In the genomic region with DNA sequence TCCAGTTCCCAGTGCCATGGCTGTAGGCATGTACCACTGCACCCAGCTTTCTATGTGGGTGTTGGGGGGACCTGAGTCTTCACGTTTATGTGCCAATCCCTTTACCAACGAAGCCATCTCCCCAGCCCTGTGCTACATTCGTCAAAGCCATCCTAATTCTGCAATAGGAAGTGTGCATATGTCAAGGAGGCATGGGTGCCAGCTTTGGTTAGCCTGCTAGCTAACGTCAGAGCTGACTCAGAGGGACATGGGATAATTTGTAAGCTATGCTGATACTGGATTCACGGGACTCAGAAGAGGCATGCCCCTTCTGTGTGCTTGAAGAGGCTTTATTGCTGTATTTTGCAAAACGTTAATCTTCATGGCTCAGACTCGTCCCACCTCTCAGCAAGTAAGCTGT, we compare ENCODE assay signal across 17 mouse cellular contexts.
A peak's percentile ranks its signal among the peaks of the same experiment; 100 is the strongest.
DNase-seq lines count a peak whose midpoint lies in the region; ATAC-seq lines count a peak whose summit lies in the region.
"Had no signal": no experiment of that assay in that cellular context is flagged by ENCODE, and none has a peak within 500 bp of the region (broad histone marks: within the 10 kb centered on the region; RNA-seq: fewer than 3 reads in every experiment).

No protein-coding gene starts in this region.

- no peaks in the 10 kb centered on the region for H3K27me3 ChIP-seq in heart, embryonic 12.5 days (replicated peaks)
- H3K27me3 ChIP-seq: hindbrain, embryonic 12.5 days; Patski had no signal

- no peak overlapping the region; the same call in 1 of the 2 replicates for H3K9ac ChIP-seq in heart, embryonic 12.5 days
- H3K9ac ChIP-seq: embryonic facial prominence, embryonic 13.5 days; forebrain, embryonic 12.5 days; hindbrain, embryonic 12.5 days had no signal

- H3K4me3 ChIP-seq in heart, embryonic 12.5 days, result no peak overlapping the region
- H3K4me3 ChIP-seq: embryonic facial prominence, embryonic 13.5 days; forebrain, embryonic 12.5 days; gastrocnemius, adult 2 months; hindbrain, embryonic 12.5 days had no signal

- H3K9me3 ChIP-seq in heart, embryonic 12.5 days (replicated peaks), result no peaks in the 10 kb centered on the region
- H3K9me3 ChIP-seq: forebrain, embryonic 12.5 days; hindbrain, embryonic 12.5 days had no signal

- intact Hi-C loops in heart, postnatal 25 days (cut with DNase I), result loop anchor here (1.0 to 5.0 kb wide), 3 partner anchors 47 to 146 kb away; no protein-coding TSS in a partner anchor
- intact Hi-C loops in left cerebral cortex, postnatal 14 days (cut with DNase I), result no loop called here

- 72% methylated on average over 7 of the region's 7 CpGs for WGBS in heart, embryonic 12.5 days

- H3K36me3 ChIP-seq in heart, embryonic 12.5 days, result peaks cover 96% of the 10 kb centered on the region
- H3K36me3 ChIP-seq: embryonic facial prominence, embryonic 13.5 days; forebrain, embryonic 12.5 days; hindbrain, embryonic 12.5 days had no signal

- peak overlapping the region; percentile 47; the same call in 1 of the 2 replicates for H3K27ac ChIP-seq in heart, embryonic 12.5 days (ENCODE audit: poor library complexity, severe bottlenecking)
- H3K27ac ChIP-seq: embryonic facial prominence, embryonic 13.5 days; forebrain, embryonic 12.5 days; hindbrain, embryonic 12.5 days had no signal

- no peak overlapping the region for H3K4me2 ChIP-seq in heart, embryonic 12.5 days
- H3K4me2 ChIP-seq: embryonic facial prominence, embryonic 13.5 days; forebrain, embryonic 12.5 days; hindbrain, embryonic 12.5 days had no signal

- DNase-seq in cerebellum, adult 18-20 months, result peak; percentile 37 to 42
- no peak for DNase-seq in cerebellum, adult 8-10 months
- DNase-seq in heart, postnatal 25 days (ENCODE audit: low spot score), result no peak
- DNase-seq in left cerebral cortex, adult 18-20 months (ENCODE audit: low spot score in 2 of 2), result peak; percentile 22 to 39
- no peak for DNase-seq in left cerebral cortex, postnatal 14 days (ENCODE audit: low spot score in 2 of 2)
- peak; percentile 63 for DNase-seq in brain, adult 2 months (ENCODE audit: low read depth, low spot score)
- DNase-seq: cerebellum, adult 11-12 months; gastrocnemius, postnatal 25 days had no signal

- H3K4me1 ChIP-seq in heart, embryonic 12.5 days (replicated peaks), result peaks cover 28% of the 10 kb centered on the region
- H3K4me1 ChIP-seq: forebrain, embryonic 12.5 days; hindbrain, embryonic 12.5 days had no signal

- no peak for ATAC-seq in heart, embryonic 12.5 days (ENCODE audit: insufficient number of reproducible peaks, low FRiP score)
- ATAC-seq: forebrain, embryonic 16.5 days; hindbrain, embryonic 16.5 days; intestine, postnatal 0 days; Patski had no signal

Comparison
In these comparisons a context has a peak if more than half of its experiments do, and no peak if none do; other contexts are left out.
1. DNase-seq: peak in cerebellum, adult 18-20 months (2 of 2), left cerebral cortex, adult 18-20 months (2 of 2) and brain, adult 2 months (single experiment); none in cerebellum, adult 8-10 months (single experiment), heart, postnatal 25 days (single experiment) and left cerebral cortex, postnatal 14 days (0 of 2).